Mouse (Mus musculus) forebrain, embryonic 15.5 days (tissue): ENCODE data around the gene Samd4. TPM values are rescaled to one million over a fixed set of nuclear protein-coding genes. Genes with fewer than 3 reads are reported as not detected.

ENCODE experiments used
- ATAC-seq: fragments of 200-750 bp; cut with Nextera tagmentation; replicated peaks from 2 replicates; pipeline ENCODE4 v1.8.0; 2017; ENCODE audit warnings: mild to moderate bottlenecking, moderate TSS enrichment, moderate library complexity
- H3K27ac ChIP-seq: fragments of 300-500 bp; sonication (generic); replicated peaks from 2 replicates; pipeline ENCODE4 v1.5.1; 2015; ENCODE audit warnings: mild to moderate bottlenecking, inconsistent platforms
- H3K27me3 ChIP-seq: fragments of 300-500 bp; sonication (generic); 2 replicates; pipeline ENCODE4 v1.6.1; 2015; ENCODE audit warnings: inconsistent platforms
- H3K36me3 ChIP-seq: fragments of 300-500 bp; sonication (generic); 2 replicates; pipeline ENCODE4 v1.6.1; 2015; ENCODE audit warnings: mild to moderate bottlenecking, inconsistent platforms
- H3K4me1 ChIP-seq: fragments of 300-500 bp; sonication (generic); 2 replicates; pipeline ENCODE4 v1.6.1; 2015; ENCODE audit warnings: inconsistent platforms
- H3K4me2 ChIP-seq: fragments of 300-500 bp; sonication (generic); replicated peaks from 2 replicates; pipeline ENCODE4 v1.6.1; 2015; ENCODE audit warnings: mild to moderate bottlenecking, inconsistent platforms
- H3K4me3 ChIP-seq: fragments of 300-500 bp; sonication (generic); 2 replicates; pipeline ENCODE4 v1.5.1; 2015; ENCODE audit warnings: mild to moderate bottlenecking, inconsistent platforms
- H3K9ac ChIP-seq: fragments of 300-500 bp; sonication (generic); replicated peaks from 2 replicates; pipeline ENCODE4 v1.6.1; 2015; ENCODE audit warnings: mild to moderate bottlenecking, inconsistent platforms
- H3K9me3 ChIP-seq: fragments of 300-500 bp; sonication (generic); 2 replicates; pipeline ENCODE4 v1.6.1; 2016; ENCODE audit warnings: inconsistent platforms
- WGBS: fragments of 180-500 bp; shearing (Covaris S2); methylation state at CpG from one replicate; pipeline ENCODE4 v1.1.7; 2015; ENCODE audit warnings: mixed read lengths; 5-methylcytosine and 5-hydroxymethylcytosine counted together
- polyA plus RNA-seq: library from polyadenylated mRNA; unstranded; fragments of >200 nt; fragmentation: Nextera tagmentation; extraction: Ambion mirVana; gene quantifications from 2 replicates; pipeline ENCODE4 v1.2.1, GENCODE M21; 2015

Samd4 gene
- polyA plus RNA-seq, 1 experiment from 2014 or later = 4.6 TPM

GRCm38 (mm10) chr14:47017658-47018057 lies 135.0 kb downstream of the Samd4 start:
- Histone ChIP-seq H3K4me3 (no peak overlapping the region), H3K9me3 (no peaks in the 10 kb centered on the region), H3K4me2 (no peak overlapping the region), H3K9ac (no peak overlapping the region), H3K36me3 (no peaks in the 10 kb centered on the region), H3K27me3 (no peaks in the 10 kb centered on the region), H3K27ac (no peak overlapping the region), H3K4me1 (no peaks in the 10 kb centered on the region)
- 84% methylated on average over 3 of the region's 3 CpGs for WGBS
- ATAC-seq = no peak

GRCm38 (mm10) chr14:47020886-47021285 lies 138.2 kb downstream of the Samd4 start:
- Histone ChIP-seq H3K36me3 (no peaks in the 10 kb centered on the region), H3K4me3 (no peak overlapping the region), H3K27ac (no peak overlapping the region), H3K9ac (no peak overlapping the region), H3K4me2 (no peak overlapping the region), H3K27me3 (no peaks in the 10 kb centered on the region), H3K4me1 (no peaks in the 10 kb centered on the region), H3K9me3 (no peaks in the 10 kb centered on the region)
- WGBS = 74% methylated on average over 10 of the region's 10 CpGs
- ATAC-seq = no peak

GRCm38 (mm10) chr14:47023529-47023928 lies 140.9 kb downstream of the Samd4 start:
- Histone ChIP-seq H3K9ac (no peak overlapping the region), H3K4me3 (no peak overlapping the region), H3K36me3 (no peaks in the 10 kb centered on the region), H3K27ac (no peak overlapping the region), H3K4me2 (no peak overlapping the region), H3K9me3 (no peaks in the 10 kb centered on the region), H3K27me3 (no peaks in the 10 kb centered on the region), H3K4me1 (no peaks in the 10 kb centered on the region)
- WGBS = 95% methylated on average over 9 of the region's 9 CpGs
- no peak for ATAC-seq

GRCm38 (mm10) chr14:47027431-47028118 lies 144.9 kb downstream of the Samd4 start:
- H3K4me3 ChIP-seq = no peak overlapping the region
- H3K9ac ChIP-seq = no peak overlapping the region
- H3K27ac ChIP-seq = no peak overlapping the region
- no peaks in the 10 kb centered on the region for H3K27me3 ChIP-seq
- H3K9me3 ChIP-seq = no peaks in the 10 kb centered on the region
- H3K4me1 ChIP-seq = 0 out of 2 replicates have a peak, but pooled peaks cover 2% of the 10 kb centered on the region
- 83% methylated on average over 6 of the region's 6 CpGs for WGBS
- ATAC-seq = no peak
- H3K4me2 ChIP-seq = no peak overlapping the region
- H3K36me3 ChIP-seq = no peaks in the 10 kb centered on the region

- Histone ChIP-seq H3K27me3 (no peaks in the 10 kb centered on the region), H3K4me3 (no peak overlapping the region), H3K4me2 (no peak overlapping the region), H3K9me3 (no peaks in the 10 kb centered on the region), H3K36me3 (no peaks in the 10 kb centered on the region), H3K4me1 (0 out of 2 replicates have a peak, but pooled peaks cover 2% of the 10 kb centered on the region), H3K27ac (no peak overlapping the region), H3K9ac (no peak overlapping the region)
- ATAC-seq = no peak
- 79% methylated on average over 2 of the region's 2 CpGs for WGBS
Observed at GRCm38 (mm10) chr14:47031542-47031941, 148.9 kb downstream of the Samd4 start.

- 0% methylated on average over 4 of the region's 4 CpGs for WGBS
- ATAC-seq = no peak
Observed at GRCm38 (mm10) chr14:47032140-47032539, 149.5 kb downstream of the Samd4 start.

GRCm38 (mm10) chr14:47033423-47033822 lies 150.8 kb downstream of the Samd4 start:
- Histone ChIP-seq H3K4me2 (no peak overlapping the region), H3K4me1 (0 out of 2 replicates have a peak, but pooled peaks cover 2% of the 10 kb centered on the region), H3K27me3 (no peaks in the 10 kb centered on the region), H3K9me3 (no peaks in the 10 kb centered on the region), H3K27ac (no peak overlapping the region), H3K4me3 (no peak overlapping the region), H3K36me3 (no peaks in the 10 kb centered on the region), H3K9ac (no peak overlapping the region)
- WGBS = 93% methylated on average over 5 of the region's 5 CpGs
- no peak for ATAC-seq

More at GRCm38 (mm10) chr14:47032140-47032539, 149.5 kb downstream of the Samd4 start:
- Histone ChIP-seq H3K9me3 (no peaks in the 10 kb centered on the region), H3K27ac (no peak overlapping the region), H3K4me3 (no peak overlapping the region), H3K4me2 (no peak overlapping the region), H3K4me1 (0 out of 2 replicates have a peak, but pooled peaks cover 2% of the 10 kb centered on the region), H3K27me3 (no peaks in the 10 kb centered on the region), H3K9ac (no peak overlapping the region), H3K36me3 (no peaks in the 10 kb centered on the region)

- Histone ChIP-seq H3K4me2 (no peak overlapping the region), H3K36me3 (no peaks in the 10 kb centered on the region), H3K27ac (no peak overlapping the region), H3K9ac (no peak overlapping the region), H3K9me3 (no peaks in the 10 kb centered on the region), H3K4me3 (no peak overlapping the region), H3K27me3 (no peaks in the 10 kb centered on the region), H3K4me1 (no peaks in the 10 kb centered on the region)
- WGBS = 93% methylated on average over 3 of the region's 3 CpGs
- ATAC-seq = no peak
Observed at GRCm38 (mm10) chr14:47041699-47042098, 159.0 kb downstream of the Samd4 start.

GRCm38 (mm10) chr14:47049051-47049450 lies 166.4 kb downstream of the Samd4 start:
- 93% methylated on average over 6 of the region's 6 CpGs for WGBS
- Histone ChIP-seq H3K27ac (no peak overlapping the region), H3K36me3 (no peaks in the 10 kb centered on the region), H3K9me3 (no peaks in the 10 kb centered on the region), H3K4me3 (no peak overlapping the region), H3K4me2 (no peak overlapping the region), H3K9ac (no peak overlapping the region), H3K4me1 (no peaks in the 10 kb centered on the region), H3K27me3 (no peaks in the 10 kb centered on the region)
- no peak for ATAC-seq

GRCm38 (mm10) chr14:47051743-47052610 lies 169.3 kb downstream of the Samd4 start:
- Histone ChIP-seq H3K36me3 (no peaks in the 10 kb centered on the region), H3K4me3 (no peak overlapping the region), H3K9ac (no peak overlapping the region), H3K27me3 (no peaks in the 10 kb centered on the region), H3K9me3 (no peaks in the 10 kb centered on the region), H3K4me1 (no peaks in the 10 kb centered on the region), H3K27ac (no peak overlapping the region), H3K4me2 (no peak overlapping the region)
- ATAC-seq = no peak
- 93% methylated on average over 5 of the region's 5 CpGs for WGBS

- Histone ChIP-seq H3K4me2 (no peak overlapping the region), H3K36me3 (no peaks in the 10 kb centered on the region), H3K27ac (no peak overlapping the region), H3K4me3 (no peak overlapping the region), H3K4me1 (no peaks in the 10 kb centered on the region), H3K9me3 (no peaks in the 10 kb centered on the region), H3K9ac (no peak overlapping the region), H3K27me3 (no peaks in the 10 kb centered on the region)
- ATAC-seq = no peak
- WGBS = 90% methylated on average over 1 of the region's 1 CpGs
Observed at GRCm38 (mm10) chr14:47053101-47053500, 170.4 kb downstream of the Samd4 start.

- no peak overlapping the region for H3K4me3 ChIP-seq
- no peak overlapping the region for H3K9ac ChIP-seq
- H3K4me1 ChIP-seq = no peaks in the 10 kb centered on the region
- H3K27ac ChIP-seq = no peak overlapping the region
- H3K27me3 ChIP-seq = no peaks in the 10 kb centered on the region
- no peaks in the 10 kb centered on the region for H3K36me3 ChIP-seq
- ATAC-seq = no peak
- H3K9me3 ChIP-seq = no peaks in the 10 kb centered on the region
- 81% methylated on average over 5 of the region's 5 CpGs for WGBS
- no peak overlapping the region for H3K4me2 ChIP-seq
Observed at GRCm38 (mm10) chr14:47053824-47054223, 171.2 kb downstream of the Samd4 start.
